In genomic region chr12:12606911-12607310, GRCm38 (mm10) we compare ENCODE assay signal across 24 mouse cellular contexts.
A peak's percentile ranks its signal among the peaks of the same experiment; 100 is the strongest.
DNase-seq lines count a peak whose midpoint lies in the region; ATAC-seq lines count a peak whose summit lies in the region.
"Had no signal": no experiment of that assay in that cellular context is flagged by ENCODE, and none has a peak within 500 bp of the region (broad histone marks: within the 10 kb centered on the region; RNA-seq: fewer than 3 reads in every experiment).

No protein-coding gene starts in this region.

- ATAC-seq in neutrophil, adult 5-6 weeks (ENCODE audit: extremely low read depth, insufficient number of reproducible peaks, low FRiP score, poor library complexity, severe bottlenecking), result peak; percentile 36; the same call in 1 of the 2 replicates
- ATAC-seq in forebrain, embryonic 12.5 days (ENCODE audit: low FRiP score), result no peak
- ATAC-seq in hindbrain, embryonic 14.5 days (ENCODE audit: low FRiP score), result no peak
- ATAC-seq: activated CD4-positive, CD25-positive, alpha-beta regulatory T cell, adult 4 months; CD4-positive, CD25-positive, alpha-beta regulatory T cell, adult 4 months; forebrain, embryonic 13.5 days; forebrain, embryonic 15.5 days; forebrain, postnatal 0 days; Patski had no signal

- no peak overlapping the region for H3K4me2 ChIP-seq in forebrain, embryonic 12.5 days
- H3K4me2 ChIP-seq in hindbrain, embryonic 14.5 days (replicated peaks), result no peak overlapping the region
- H3K4me2 ChIP-seq: embryonic facial prominence, embryonic 12.5 days; forebrain, embryonic 13.5 days; forebrain, embryonic 15.5 days had no signal

- no peaks in the 10 kb centered on the region for H3K9me3 ChIP-seq in heart, embryonic 10.5 days
- no peaks in the 10 kb centered on the region for H3K9me3 ChIP-seq in forebrain, embryonic 12.5 days
- no peaks in the 10 kb centered on the region for H3K9me3 ChIP-seq in hindbrain, embryonic 14.5 days (ENCODE audit: control insufficient read depth, low read length)
- H3K9me3 ChIP-seq: embryonic facial prominence, embryonic 10.5 days; embryonic facial prominence, embryonic 12.5 days; forebrain, embryonic 13.5 days; forebrain, embryonic 15.5 days; G1E had no signal

- no peaks in the 10 kb centered on the region for H3K36me3 ChIP-seq in heart, embryonic 10.5 days
- no peaks in the 10 kb centered on the region for H3K36me3 ChIP-seq in forebrain, embryonic 12.5 days (replicated peaks)
- H3K36me3 ChIP-seq in hindbrain, embryonic 14.5 days (replicated peaks; ENCODE audit: control insufficient read depth, insufficient read depth), result no peaks in the 10 kb centered on the region
- H3K36me3 ChIP-seq: embryonic facial prominence, embryonic 10.5 days; embryonic facial prominence, embryonic 12.5 days; forebrain, embryonic 15.5 days; G1E had no signal

- no peak overlapping the region for H3K9ac ChIP-seq in forebrain, embryonic 12.5 days
- H3K9ac ChIP-seq in hindbrain, embryonic 14.5 days, result no peak overlapping the region
- H3K9ac ChIP-seq: embryonic facial prominence, embryonic 12.5 days; forebrain, embryonic 13.5 days; forebrain, embryonic 15.5 days; forebrain, postnatal 0 days had no signal

- no peak for DNase-seq in heart, embryonic 10.5 days (ENCODE audit: low spot score)
- no peak for DNase-seq in heart, adult 8-10 months (ENCODE audit: low spot score)
- DNase-seq in B cell, adult 2 months, result peak; percentile 25 to 31
- DNase-seq in hindbrain, embryonic 14.5 days (ENCODE audit: low spot score), result no peak
- DNase-seq: adrenal gland, adult 8-10 months; adrenal gland, postnatal 14 days; adrenal gland, postnatal 36 days; cerebellum, adult 11-12 months; cerebellum, adult 2 months; cerebellum, adult 9-10 months; cerebellum, postnatal 10 days; cerebellum, postnatal 25 days; forebrain, postnatal 0 days had no signal

- peak overlapping the region; percentile 29; the same call in 1 of the 2 replicates for H3K27ac ChIP-seq in heart, embryonic 10.5 days
- H3K27ac ChIP-seq in forebrain, embryonic 12.5 days, result no peak overlapping the region
- H3K27ac ChIP-seq in hindbrain, embryonic 14.5 days, result no peak overlapping the region
- H3K27ac ChIP-seq: embryonic facial prominence, embryonic 10.5 days; embryonic facial prominence, embryonic 12.5 days; forebrain, embryonic 13.5 days; forebrain, embryonic 15.5 days had no signal

- no peak overlapping the region for H3K4me3 ChIP-seq in heart, embryonic 10.5 days
- no peak overlapping the region for H3K4me3 ChIP-seq in forebrain, embryonic 12.5 days (replicated peaks)
- no peak overlapping the region for H3K4me3 ChIP-seq in hindbrain, embryonic 14.5 days (replicated peaks; ENCODE audit: low read length)
- H3K4me3 ChIP-seq: embryonic facial prominence, embryonic 10.5 days; embryonic facial prominence, embryonic 12.5 days; forebrain, embryonic 13.5 days; forebrain, embryonic 15.5 days had no signal

- H3K4me1 ChIP-seq in heart, embryonic 10.5 days, result peaks cover 11% of the 10 kb centered on the region
- H3K4me1 ChIP-seq in forebrain, embryonic 12.5 days, result no peaks in the 10 kb centered on the region
- H3K4me1 ChIP-seq in hindbrain, embryonic 14.5 days (replicated peaks; ENCODE audit: control insufficient read depth, insufficient read depth, low read length), result no peaks in the 10 kb centered on the region
- H3K4me1 ChIP-seq: embryonic facial prominence, embryonic 12.5 days; forebrain, embryonic 13.5 days; forebrain, embryonic 15.5 days had no signal

- WGBS in heart, embryonic 10.5 days, result 87% methylated on average over 6 of the region's 6 CpGs
- 90% methylated on average over 6 of the region's 6 CpGs for WGBS in forebrain, embryonic 12.5 days
- 95% methylated on average over 6 of the region's 6 CpGs for WGBS in hindbrain, embryonic 14.5 days

- H3K27me3 ChIP-seq in heart, embryonic 10.5 days (ENCODE audit: insufficient read depth, poor library complexity, severe bottlenecking), result no peaks in the 10 kb centered on the region
- H3K27me3 ChIP-seq in forebrain, embryonic 12.5 days, result no peaks in the 10 kb centered on the region
- H3K27me3 ChIP-seq in hindbrain, embryonic 14.5 days (ENCODE audit: control insufficient read depth, insufficient read depth, low read length), result no peaks in the 10 kb centered on the region
- H3K27me3 ChIP-seq: CH12.LX; embryonic facial prominence, embryonic 12.5 days; forebrain, embryonic 13.5 days; forebrain, embryonic 15.5 days; Patski had no signal

Comparison
In these comparisons a context has a peak if more than half of its experiments do, and no peak if none do; other contexts are left out.
1. DNase-seq: peak in B cell, adult 2 months (2 of 2); none in heart, embryonic 10.5 days (single experiment), heart, adult 8-10 months (single experiment) and hindbrain, embryonic 14.5 days (single experiment).